Mouse (Mus musculus): Measurements from ENCODE around the gene 1700017D01Rik. TPM values are rescaled to one million over a fixed set of nuclear protein-coding genes. Genes with fewer than 3 reads are reported as not detected.
"Not testable (repeated sequence)": the region's sequence is repeated elsewhere in the genome, so short reads cannot be mapped to it uniquely, and the experiment has no call there.

Gene 1700017D01Rik
- polyA plus RNA-seq (2015; fragmentation: Nextera tagmentation; extraction: Ambion mirVana), result not detected in 2 replicates

GRCm38 (mm10) chr19:11130776-11131175 lies at the start of gene 1700017D01Rik:
TSS of gene 1700017D01Rik (minus strand) at chr19:11130876.
- not testable (repeated sequence) for H3K36me3 ChIP-seq (ENCODE audit: insufficient read depth, low read length); H3K4me1 ChIP-seq (ENCODE audit: insufficient read depth, low read length); H3K9ac ChIP-seq (replicated peaks; ENCODE audit: low read length); H3K4me2 ChIP-seq (replicated peaks; ENCODE audit: low read depth, low read length); H3K9me3 ChIP-seq (ENCODE audit: low read length); H3K4me3 ChIP-seq (ENCODE audit: low read length); H3K27ac ChIP-seq (ENCODE audit: low read length); ATAC-seq (ENCODE audit: low FRiP score, low TSS enrichment); H3K27me3 ChIP-seq (ENCODE audit: insufficient read depth, low read length)
- 83% methylated on average over 8 of the region's 8 CpGs for WGBS

- no peaks in the 10 kb centered on the region for H3K9me3 ChIP-seq (ENCODE audit: low read length)
- H3K27me3 ChIP-seq (ENCODE audit: insufficient read depth, low read length), result no peaks in the 10 kb centered on the region
- H3K4me2 ChIP-seq (replicated peaks; ENCODE audit: low read depth, low read length), result no peak overlapping the region
- no peak for ATAC-seq (ENCODE audit: low FRiP score, low TSS enrichment)
- H3K36me3 ChIP-seq (ENCODE audit: insufficient read depth, low read length), result no peaks in the 10 kb centered on the region
- no peak overlapping the region for H3K4me3 ChIP-seq (ENCODE audit: low read length)
- WGBS, result 62% methylated on average over 2 of the region's 2 CpGs
- no peak overlapping the region for H3K9ac ChIP-seq (replicated peaks; ENCODE audit: low read length)
- H3K4me1 ChIP-seq (ENCODE audit: insufficient read depth, low read length), result no peaks in the 10 kb centered on the region
- H3K27ac ChIP-seq (ENCODE audit: low read length), result no peak overlapping the region
Observed at GRCm38 (mm10) chr19:11177464-11177863, 46.8 kb upstream of the 1700017D01Rik start.

- no peak within 1 kb of the TSS for H3K9ac ChIP-seq (replicated peaks; ENCODE audit: low read length)
- no peaks in the 10 kb centered on the region for H3K27me3 ChIP-seq (ENCODE audit: insufficient read depth, low read length)
- 35% methylated on average over 10 of the region's 10 CpGs for WGBS
- no peak within 1 kb of the TSS for H3K4me2 ChIP-seq (replicated peaks; ENCODE audit: low read depth, low read length)
- no peak within 1 kb of the TSS for H3K27ac ChIP-seq (ENCODE audit: low read length)
- no peak for ATAC-seq (ENCODE audit: low FRiP score, low TSS enrichment)
- no peaks in the 10 kb centered on the region for H3K4me1 ChIP-seq (ENCODE audit: insufficient read depth, low read length)
- H3K4me3 ChIP-seq (ENCODE audit: low read length), result no peak within 1 kb of the TSS
- no peaks in the 10 kb centered on the region for H3K36me3 ChIP-seq (ENCODE audit: insufficient read depth, low read length)
- no peaks in the 10 kb centered on the region for H3K9me3 ChIP-seq (ENCODE audit: low read length)
Observed at GRCm38 (mm10) chr19:11165172-11165571, 34.5 kb upstream of the 1700017D01Rik start, which contains the start of gene 1700025F22Rik. TSS of gene 1700025F22Rik (minus strand) at chr19:11165320.

- H3K4me3 ChIP-seq (ENCODE audit: low read length); H3K27ac ChIP-seq (ENCODE audit: low read length); H3K27me3 ChIP-seq (ENCODE audit: insufficient read depth, low read length); ATAC-seq (ENCODE audit: low FRiP score, low TSS enrichment); H3K9me3 ChIP-seq (ENCODE audit: low read length); H3K4me2 ChIP-seq (replicated peaks; ENCODE audit: low read depth, low read length); H3K9ac ChIP-seq (replicated peaks; ENCODE audit: low read length); H3K36me3 ChIP-seq (ENCODE audit: insufficient read depth, low read length); H3K4me1 ChIP-seq (ENCODE audit: insufficient read depth, low read length): not testable (repeated sequence)
- WGBS, result 84% methylated on average over 5 of the region's 6 CpGs
Observed at GRCm38 (mm10) chr19:11157890-11158289, 27.2 kb upstream of the 1700017D01Rik start.

GRCm38 (mm10) chr19:11135336-11135735 lies 4.7 kb upstream of the 1700017D01Rik start:
- Histone ChIP-seq H3K9ac (replicated peaks; ENCODE audit: low read length) (no peak overlapping the region), H3K27ac (ENCODE audit: low read length) (no peak overlapping the region), H3K4me3 (ENCODE audit: low read length) (no peak overlapping the region), H3K27me3 (ENCODE audit: insufficient read depth, low read length) (no peaks in the 10 kb centered on the region), H3K4me2 (replicated peaks; ENCODE audit: low read depth, low read length) (no peak overlapping the region), H3K4me1 (ENCODE audit: insufficient read depth, low read length) (no peaks in the 10 kb centered on the region), H3K36me3 (ENCODE audit: insufficient read depth, low read length) (no peaks in the 10 kb centered on the region), H3K9me3 (ENCODE audit: low read length) (no peaks in the 10 kb centered on the region)
- no peak for ATAC-seq (ENCODE audit: low FRiP score, low TSS enrichment)
- WGBS, result 67% methylated on average over 4 of the region's 4 CpGs

GRCm38 (mm10) chr19:11134852-11135251 lies 4.2 kb upstream of the 1700017D01Rik start:
- Histone ChIP-seq H3K9me3 (ENCODE audit: low read length) (no peaks in the 10 kb centered on the region), H3K4me1 (ENCODE audit: insufficient read depth, low read length) (no peaks in the 10 kb centered on the region)
- no peak for ATAC-seq (ENCODE audit: low FRiP score, low TSS enrichment)

GRCm38 (mm10) chr19:11129702-11130101 lies 974 bp downstream of the 1700017D01Rik start:
- H3K9me3 ChIP-seq (ENCODE audit: low read length), result no peaks in the 10 kb centered on the region
- no peaks in the 10 kb centered on the region for H3K27me3 ChIP-seq (ENCODE audit: insufficient read depth, low read length)
- no peaks in the 10 kb centered on the region for H3K36me3 ChIP-seq (ENCODE audit: insufficient read depth, low read length)
- no peak overlapping the region for H3K27ac ChIP-seq (ENCODE audit: low read length)
- ATAC-seq (ENCODE audit: low FRiP score, low TSS enrichment), result no peak
- no peaks in the 10 kb centered on the region for H3K4me1 ChIP-seq (ENCODE audit: insufficient read depth, low read length)
- H3K4me3 ChIP-seq (ENCODE audit: low read length), result no peak overlapping the region
- no peak overlapping the region for H3K9ac ChIP-seq (replicated peaks; ENCODE audit: low read length)
- H3K4me2 ChIP-seq (replicated peaks; ENCODE audit: low read depth, low read length), result no peak overlapping the region
- WGBS, result 92% methylated on average over 1 of the region's 1 CpGs

More at GRCm38 (mm10) chr19:11134852-11135251, 4.2 kb upstream of the 1700017D01Rik start:
- Histone ChIP-seq H3K4me2 (replicated peaks; ENCODE audit: low read depth, low read length) (no peak overlapping the region), H3K27me3 (ENCODE audit: insufficient read depth, low read length) (no peaks in the 10 kb centered on the region), H3K27ac (ENCODE audit: low read length) (no peak overlapping the region), H3K9ac (replicated peaks; ENCODE audit: low read length) (no peak overlapping the region), H3K36me3 (ENCODE audit: insufficient read depth, low read length) (no peaks in the 10 kb centered on the region), H3K4me3 (ENCODE audit: low read length) (no peak overlapping the region)
- WGBS, result 86% methylated on average over 2 of the region's 2 CpGs

- 3% methylated on average over 7 of the region's 38 CpGs for WGBS
- peak overlapping the region; percentile 51 for H3K4me2 ChIP-seq (replicated peaks; ENCODE audit: low read depth, low read length)
- not testable (repeated sequence) for H3K36me3 ChIP-seq (ENCODE audit: insufficient read depth, low read length); H3K4me1 ChIP-seq (ENCODE audit: insufficient read depth, low read length); H3K27ac ChIP-seq (ENCODE audit: low read length); H3K27me3 ChIP-seq (ENCODE audit: insufficient read depth, low read length); H3K9me3 ChIP-seq (ENCODE audit: low read length)
- peak; percentile 98 for ATAC-seq (ENCODE audit: low FRiP score, low TSS enrichment)
- peak overlapping the region; percentile 43 for H3K4me3 ChIP-seq (ENCODE audit: low read length)
- peak overlapping the region; percentile 44 for H3K9ac ChIP-seq (replicated peaks; ENCODE audit: low read length)
Observed at GRCm38 (mm10) chr19:11121016-11121420, 9.7 kb downstream of the 1700017D01Rik start.

GRCm38 (mm10) chr19:11119338-11119737 lies 11.3 kb downstream of the 1700017D01Rik start:
- Histone ChIP-seq H3K9ac (replicated peaks; ENCODE audit: low read length) (no peak overlapping the region), H3K9me3 (ENCODE audit: low read length) (no peaks in the 10 kb centered on the region; the same call in 1 of the 2 replicates), H3K4me1 (ENCODE audit: insufficient read depth, low read length) (no peaks in the 10 kb centered on the region), H3K4me3 (ENCODE audit: low read length) (no peak overlapping the region), H3K4me2 (replicated peaks; ENCODE audit: low read depth, low read length) (no peak overlapping the region), H3K27me3 (ENCODE audit: insufficient read depth, low read length) (no peaks in the 10 kb centered on the region), H3K36me3 (ENCODE audit: insufficient read depth, low read length) (no peaks in the 10 kb centered on the region), H3K27ac (ENCODE audit: low read length) (no peak overlapping the region)
- no peak for ATAC-seq (ENCODE audit: low FRiP score, low TSS enrichment)
- 86% methylated on average over 2 of the region's 2 CpGs for WGBS

- Histone ChIP-seq H3K4me3 (ENCODE audit: low read length) (no peak overlapping the region), H3K36me3 (ENCODE audit: insufficient read depth, low read length) (no peaks in the 10 kb centered on the region), H3K27ac (ENCODE audit: low read length) (no peak overlapping the region), H3K9me3 (ENCODE audit: low read length) (no peaks in the 10 kb centered on the region), H3K27me3 (ENCODE audit: insufficient read depth, low read length) (no peaks in the 10 kb centered on the region), H3K9ac (replicated peaks; ENCODE audit: low read length) (no peak overlapping the region), H3K4me2 (replicated peaks; ENCODE audit: low read depth, low read length) (no peak overlapping the region), H3K4me1 (ENCODE audit: insufficient read depth, low read length) (no peaks in the 10 kb centered on the region)
- no peak for ATAC-seq (ENCODE audit: low FRiP score, low TSS enrichment)
- 85% methylated on average over 3 of the region's 3 CpGs for WGBS
Observed at GRCm38 (mm10) chr19:11107746-11108145, 22.9 kb downstream of the 1700017D01Rik start.
